Mouse (Mus musculus) erythroblast, embryonic 14.5 days (primary cell): ENCODE measurements around the gene Olfr243.
"Not testable (repeated sequence)": the region's sequence is repeated elsewhere in the genome, so short reads cannot be mapped to it uniquely, and the experiment has no call there.

ENCODE experiments used
- GATA1 ChIP-seq: IDR thresholded peaks from 2 replicates; pipeline ENCODE4 v1.6.1; 2012; ENCODE audit warnings: low read length, inconsistent platforms, mixed read lengths
- TAL1 ChIP-seq: IDR thresholded peaks from 3 replicates; pipeline ENCODE4 v1.6.1; 2012; ENCODE audit warnings: low read length, inconsistent platforms, mixed read lengths

GRCm38 (mm10) chr7:103716398-103716797 lies 1.9 kb downstream of the Olfr243 start:
- not testable (repeated sequence) for TF ChIP-seq TAL1, GATA1
